Mouse (Mus musculus) common myeloid progenitor, adult 5-6 weeks (primary cell): ENCODE results near the gene Mplkip. TPM values are rescaled to one million over a fixed set of nuclear protein-coding genes. Genes with fewer than 3 reads are reported as not detected.

Experiments used
- total RNA-seq: library from RNA; stranded (forward); fragments of 200-1000, 187-1606 nt; gene quantifications from 2 replicates; pipeline ENCODE4 v1.2.3, GENCODE M21; 2017

The Mplkip gene
- total RNA-seq, 1 experiment from 2014 or later, result 38.2 TPM

Other genes with a start within 250 kb of the Mplkip start
- 1.6 and 3.0 TPM in 2 replicates for gene Sugct, start 361 bp downstream of the Mplkip start, total RNA-seq
- gene Cdk13, start 109.9 kb downstream of the Mplkip start, total RNA-seq, result 101 and 120 TPM in 2 replicates
- gene Rala, start 249.0 kb downstream of the Mplkip start, total RNA-seq, result 26.9 and 30.8 TPM in 2 replicates